Mouse (Mus musculus): ENCODE measurements around the gene Rad9b. TPM values are rescaled to one million over a fixed set of nuclear protein-coding genes. Genes with fewer than 3 reads are reported as not detected.

Rad9b gene
- polyA plus RNA-seq, 1 experiment, result 4.0 TPM

DNA sequence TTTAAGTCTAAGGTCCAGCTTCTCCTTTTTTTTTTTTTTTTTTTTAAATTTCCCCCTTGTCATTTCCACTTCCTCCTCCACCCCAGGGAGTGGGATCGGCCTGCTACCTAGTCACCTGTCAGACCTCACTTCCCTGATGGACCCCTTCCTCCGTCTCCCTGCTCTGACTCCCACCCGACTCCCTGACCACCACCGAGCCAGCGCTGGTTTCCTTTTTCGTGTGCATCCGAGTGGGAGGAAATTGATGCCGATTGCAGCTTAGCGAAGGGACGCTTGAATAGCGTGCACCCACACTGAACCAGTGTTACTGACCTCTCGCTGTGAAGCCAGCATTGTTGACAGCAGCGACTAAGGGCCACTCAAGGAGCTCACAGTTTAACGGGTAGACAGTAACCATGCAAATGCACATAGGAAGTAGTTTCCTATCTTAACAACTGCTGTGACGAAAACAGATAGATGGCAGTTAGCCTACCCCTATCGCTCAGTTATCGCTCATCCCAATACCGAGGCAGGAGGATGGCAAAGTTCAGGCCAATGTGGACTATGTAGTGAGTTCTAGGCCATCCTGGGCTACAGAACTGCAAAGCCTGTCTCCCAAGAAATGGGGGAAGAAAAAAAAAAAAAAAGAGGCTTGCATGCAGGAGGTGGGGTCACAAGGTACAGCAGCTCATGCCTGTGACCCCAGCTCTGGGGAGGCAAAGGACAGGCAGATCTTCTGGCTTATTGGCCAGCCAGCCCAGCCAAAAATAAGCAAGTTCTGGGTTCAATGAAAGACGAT lies 38.4 kb upstream of the Rad9b start:
- H3K4me3 ChIP-seq (ENCODE audit: insufficient read depth, low read length), result peak overlapping the region; percentile 78
- TF ChIP-seq POLR2A (IDR thresholded peaks at IDR 0.05; ENCODE audit: low read depth, low read length) (no peak), CTCF (IDR thresholded peaks at IDR 0.05; ENCODE audit: borderline replicate concordance, insufficient read depth, low read length) (no peak)
- no peak overlapping the region for H3K27ac ChIP-seq (ENCODE audit: insufficient read depth, low read length)
- H3K4me1 ChIP-seq (ENCODE audit: control insufficient read depth, insufficient read depth, low read length), result peaks cover 3% of the 10 kb centered on the region; the same call in 1 of the 2 replicates

DNA sequence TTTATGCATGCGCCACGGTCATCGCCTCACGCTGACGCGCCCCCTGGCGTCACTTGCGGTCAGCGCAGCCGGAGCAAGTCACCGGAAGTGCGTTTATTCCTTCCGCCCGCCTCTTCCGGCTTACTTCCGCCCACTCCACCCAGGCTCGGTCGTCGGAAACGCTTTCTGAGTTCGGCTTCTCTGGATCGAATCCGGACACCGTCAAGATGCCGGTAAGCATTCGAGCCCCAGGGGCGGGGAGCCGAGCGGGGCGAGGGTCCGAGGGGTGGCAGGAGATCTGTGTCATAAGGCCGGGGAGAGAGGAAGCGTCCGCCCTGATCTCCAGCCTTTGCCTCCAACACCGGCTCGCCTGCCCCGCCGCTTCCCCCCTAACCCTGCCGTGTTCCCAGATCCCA lies 37.8 kb upstream of the Rad9b start, which contains the start of gene Arpc3:
Gene Arpc3, plus strand, starts transcription at position 93 of the 395 bp plus-strand sequence.
- peak within 1 kb of the TSS; percentile 78 for H3K4me3 ChIP-seq (ENCODE audit: insufficient read depth, low read length)
- peaks cover 3% of the 10 kb centered on the region; the same call in 1 of the 2 replicates for H3K4me1 ChIP-seq (ENCODE audit: control insufficient read depth, insufficient read depth, low read length)
- H3K27ac ChIP-seq (ENCODE audit: insufficient read depth, low read length), result no peak within 1 kb of the TSS
- TF ChIP-seq POLR2A (IDR thresholded peaks at IDR 0.05; ENCODE audit: low read depth, low read length) (peak; percentile 78), CTCF (IDR thresholded peaks at IDR 0.05; ENCODE audit: borderline replicate concordance, insufficient read depth, low read length) (peak; percentile 98)

DNA sequence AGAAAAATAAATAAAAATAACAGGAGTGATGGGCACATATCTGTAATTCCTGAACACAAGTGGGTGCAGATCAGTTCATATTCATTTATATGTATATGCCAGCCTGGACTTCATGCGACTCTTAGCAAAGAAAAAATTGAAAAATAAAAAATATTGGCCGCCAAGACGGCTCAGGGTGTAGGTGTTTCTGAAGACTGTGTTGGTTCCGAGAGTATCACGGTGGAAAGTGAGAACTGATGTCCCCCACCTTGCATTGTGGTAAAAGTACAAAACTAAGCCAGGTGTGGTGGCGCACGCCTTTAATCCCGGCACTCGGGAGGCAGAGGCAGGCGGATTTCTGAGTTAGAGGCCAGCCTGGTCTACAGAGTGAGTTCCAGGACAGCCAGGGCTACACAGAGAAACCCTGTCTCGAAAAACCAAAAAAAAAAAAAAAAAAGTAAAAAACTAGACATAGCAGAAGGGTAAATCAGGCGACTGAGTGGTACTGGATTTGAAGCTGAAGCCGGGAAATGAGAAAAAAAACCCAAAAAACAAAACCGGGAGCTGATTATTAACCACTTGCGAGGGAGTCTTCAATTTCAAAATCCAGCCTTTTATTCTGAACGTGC lies 37.2 kb upstream of the Rad9b start:
- Histone ChIP-seq H3K4me1 (ENCODE audit: control insufficient read depth, insufficient read depth, low read length) (peaks cover 3% of the 10 kb centered on the region; the same call in 1 of the 2 replicates), H3K27ac (ENCODE audit: insufficient read depth, low read length) (no peak overlapping the region), H3K4me3 (ENCODE audit: insufficient read depth, low read length) (no peak overlapping the region)
- TF ChIP-seq POLR2A (IDR thresholded peaks at IDR 0.05; ENCODE audit: low read depth, low read length), result no peak
- TF ChIP-seq CTCF (IDR thresholded peaks at IDR 0.05; ENCODE audit: borderline replicate concordance, insufficient read depth, low read length), result no peak

- Histone ChIP-seq H3K4me1 (ENCODE audit: control insufficient read depth, insufficient read depth, low read length) (peaks cover 3% of the 10 kb centered on the region; the same call in 1 of the 2 replicates), H3K4me3 (ENCODE audit: insufficient read depth, low read length) (no peak overlapping the region), H3K27ac (ENCODE audit: insufficient read depth, low read length) (no peak overlapping the region)
- TF ChIP-seq CTCF (IDR thresholded peaks at IDR 0.05; ENCODE audit: borderline replicate concordance, insufficient read depth, low read length) (no peak), POLR2A (IDR thresholded peaks at IDR 0.05; ENCODE audit: low read depth, low read length) (no peak)
These were observed 36.6 kb upstream of the Rad9b start for GRCm38 (mm10) chr5:122390671-122391070.

DNA sequence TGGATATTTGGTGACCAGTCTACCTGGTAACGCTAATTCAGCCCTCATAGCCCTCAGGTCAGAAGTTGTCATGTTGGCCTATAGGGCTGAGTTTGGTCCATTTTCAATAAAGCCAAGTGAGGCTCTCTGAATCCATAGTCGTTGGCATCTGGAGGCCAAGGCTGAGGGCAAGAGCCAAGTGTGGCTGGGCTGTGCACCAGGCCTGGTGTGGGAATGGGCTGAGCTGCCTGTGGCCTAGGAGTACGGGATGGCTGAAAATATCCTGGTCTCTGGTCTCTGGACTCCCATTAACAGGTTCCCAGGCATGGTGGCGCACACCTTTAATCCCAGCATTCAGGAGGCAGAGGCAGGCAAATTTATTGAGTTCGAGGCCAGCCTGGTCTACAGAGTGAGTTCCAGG lies 36.0 kb upstream of the Rad9b start:
- H3K4me3 ChIP-seq (ENCODE audit: insufficient read depth, low read length), result no peak overlapping the region
- peaks cover 3% of the 10 kb centered on the region; the same call in 1 of the 2 replicates for H3K4me1 ChIP-seq (ENCODE audit: control insufficient read depth, insufficient read depth, low read length)
- TF ChIP-seq POLR2A (IDR thresholded peaks at IDR 0.05; ENCODE audit: low read depth, low read length), result no peak
- TF ChIP-seq CTCF (IDR thresholded peaks at IDR 0.05; ENCODE audit: borderline replicate concordance, insufficient read depth, low read length), result no peak
- H3K27ac ChIP-seq (ENCODE audit: insufficient read depth, low read length), result no peak overlapping the region

DNA sequence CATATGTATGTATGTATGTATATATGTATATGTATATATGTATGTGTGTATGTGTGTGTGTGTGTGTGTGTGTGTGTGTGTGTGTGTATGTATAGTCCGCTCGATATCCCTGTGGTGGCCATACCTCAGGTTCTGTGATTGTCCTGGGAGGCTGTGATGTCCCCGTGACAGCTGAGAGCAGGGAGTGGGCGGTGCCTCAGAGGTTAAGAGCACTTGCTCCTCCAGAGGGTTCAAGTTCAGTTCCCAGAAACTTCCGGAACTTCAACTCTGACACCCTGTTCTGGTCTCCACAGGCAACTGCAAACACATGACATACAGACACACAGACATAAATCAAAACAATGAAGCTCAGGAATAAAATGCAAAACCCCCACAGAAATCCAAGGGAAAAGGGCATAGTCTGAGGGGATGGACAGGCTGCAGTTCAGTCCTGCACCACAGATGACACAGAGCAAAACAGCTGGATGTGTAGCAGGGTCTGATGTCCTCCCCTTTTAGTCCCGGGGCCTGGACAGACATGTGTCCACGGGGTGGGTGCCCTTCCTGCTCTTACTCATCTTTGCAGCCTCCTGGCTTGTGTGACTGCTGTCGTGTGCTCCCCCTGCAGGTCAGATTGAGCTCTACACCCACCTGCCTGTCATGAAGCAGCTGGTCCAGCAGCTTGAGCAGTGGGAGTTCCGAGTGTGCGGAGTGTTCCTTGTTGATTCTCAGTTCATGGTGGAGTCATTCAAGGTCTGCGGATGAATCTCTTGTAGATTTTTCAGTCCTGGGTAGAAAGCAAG lies 25.5 kb upstream of the Rad9b start:
- Histone ChIP-seq H3K4me3 (ENCODE audit: insufficient read depth, low read length) (no peak overlapping the region), H3K27ac (ENCODE audit: insufficient read depth, low read length) (no peak overlapping the region), H3K4me1 (ENCODE audit: control insufficient read depth, insufficient read depth, low read length) (no peaks in the 10 kb centered on the region)
- TF ChIP-seq POLR2A (IDR thresholded peaks at IDR 0.05; ENCODE audit: low read depth, low read length), result no peak
- peak; percentile 96 for TF ChIP-seq CTCF (IDR thresholded peaks at IDR 0.05; ENCODE audit: borderline replicate concordance, insufficient read depth, low read length)

DNA sequence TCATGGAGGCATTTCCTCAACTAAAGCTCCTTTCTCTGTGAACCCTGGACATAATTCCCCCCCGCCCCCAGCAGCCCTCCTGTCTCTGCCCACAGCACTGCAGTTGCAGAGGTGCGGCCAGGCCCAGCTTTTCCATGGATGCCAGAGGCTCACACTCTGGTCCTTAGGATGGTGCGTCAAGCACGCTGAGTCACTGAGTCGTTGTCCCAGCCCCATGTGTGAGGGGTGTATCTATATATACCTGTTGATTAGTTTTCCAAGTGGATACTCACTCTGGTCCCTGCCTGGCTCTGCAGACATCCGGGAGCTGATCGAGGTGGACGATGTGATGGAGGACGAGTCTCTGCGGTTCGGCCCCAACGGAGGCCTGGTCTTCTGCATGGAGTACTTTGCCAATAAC lies 24.1 kb upstream of the Rad9b start:
- H3K4me3 ChIP-seq (ENCODE audit: insufficient read depth, low read length), result no peak overlapping the region
- H3K4me1 ChIP-seq (ENCODE audit: control insufficient read depth, insufficient read depth, low read length), result no peaks in the 10 kb centered on the region
- TF ChIP-seq POLR2A (IDR thresholded peaks at IDR 0.05; ENCODE audit: low read depth, low read length), result no peak
- no peak for TF ChIP-seq CTCF (IDR thresholded peaks at IDR 0.05; ENCODE audit: borderline replicate concordance, insufficient read depth, low read length)
- H3K27ac ChIP-seq (ENCODE audit: insufficient read depth, low read length), result no peak overlapping the region

DNA sequence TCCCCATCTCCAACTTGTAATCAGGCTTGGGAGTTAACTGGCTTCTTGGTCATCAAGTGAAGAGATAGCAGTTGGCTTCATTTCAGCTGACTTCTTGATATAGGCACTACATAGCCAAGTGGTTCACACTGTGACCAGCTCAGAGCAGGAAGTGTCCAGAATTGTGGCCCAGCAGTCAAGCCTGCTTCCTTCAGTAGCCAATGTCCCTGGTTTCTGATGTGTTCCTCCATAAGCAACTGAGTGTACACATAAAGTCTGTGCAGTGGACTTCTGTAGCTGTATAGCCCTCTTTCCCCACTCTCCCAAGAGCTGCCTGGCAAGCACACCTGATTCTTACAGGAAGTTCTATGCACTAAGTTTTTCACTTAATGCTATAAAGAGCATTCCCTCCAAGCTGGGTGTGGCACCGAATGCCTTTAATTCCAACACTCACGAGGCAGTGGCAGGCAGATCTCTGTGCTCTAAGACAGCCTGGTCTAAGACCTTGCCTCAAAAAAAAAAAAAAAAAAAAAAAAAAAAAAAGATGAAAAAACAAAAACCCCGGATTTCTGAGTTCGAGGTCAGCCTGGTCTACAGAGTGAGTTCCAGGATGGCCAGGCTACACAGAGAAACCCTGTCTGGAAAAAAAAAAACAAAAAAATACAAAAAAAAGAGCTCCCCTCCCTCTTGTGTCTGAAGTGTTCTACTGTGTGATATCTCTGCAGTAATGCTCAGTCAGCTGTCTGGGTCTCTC lies 23.2 kb upstream of the Rad9b start:
- Histone ChIP-seq H3K27ac (ENCODE audit: insufficient read depth, low read length) (no peak overlapping the region), H3K4me1 (ENCODE audit: control insufficient read depth, insufficient read depth, low read length) (no peaks in the 10 kb centered on the region), H3K4me3 (ENCODE audit: insufficient read depth, low read length) (no peak overlapping the region)
- no peak for TF ChIP-seq CTCF (IDR thresholded peaks at IDR 0.05; ENCODE audit: borderline replicate concordance, insufficient read depth, low read length)
- no peak for TF ChIP-seq POLR2A (IDR thresholded peaks at IDR 0.05; ENCODE audit: low read depth, low read length)

DNA sequence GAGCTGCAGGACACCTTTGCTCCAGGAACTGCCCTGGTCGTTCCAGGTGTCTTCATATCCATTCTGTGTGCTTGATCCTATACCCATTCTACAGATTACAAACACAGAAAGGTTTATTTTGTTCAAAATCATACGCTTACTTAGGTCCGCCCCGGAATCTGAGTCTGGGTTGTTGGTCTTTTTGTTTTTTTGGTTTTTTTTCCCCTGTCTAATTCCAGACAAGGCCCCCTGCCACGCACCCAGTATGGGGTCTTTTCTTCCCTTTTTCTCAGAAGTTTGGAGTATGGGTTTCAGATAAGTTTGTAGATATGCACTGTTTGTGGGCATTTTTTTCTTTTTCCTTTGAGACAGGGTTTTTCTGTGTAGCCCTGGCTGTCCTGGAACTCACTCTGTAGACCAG lies 18.8 kb upstream of the Rad9b start:
- no peak for TF ChIP-seq POLR2A (IDR thresholded peaks at IDR 0.05; ENCODE audit: low read depth, low read length)
- TF ChIP-seq CTCF (IDR thresholded peaks at IDR 0.05; ENCODE audit: borderline replicate concordance, insufficient read depth, low read length), result no peak
- Histone ChIP-seq H3K4me3 (ENCODE audit: insufficient read depth, low read length) (peak overlapping the region; percentile 73), H3K27ac (ENCODE audit: insufficient read depth, low read length) (peak overlapping the region; percentile 15; the same call in 1 of the 2 replicates), H3K4me1 (ENCODE audit: control insufficient read depth, insufficient read depth, low read length) (no peaks in the 10 kb centered on the region)

Data from embryonic fibroblast, embryonic 13.5 days (primary cell).